7 mouse cellular contexts compared by ENCODE assay signal in the genomic region with DNA sequence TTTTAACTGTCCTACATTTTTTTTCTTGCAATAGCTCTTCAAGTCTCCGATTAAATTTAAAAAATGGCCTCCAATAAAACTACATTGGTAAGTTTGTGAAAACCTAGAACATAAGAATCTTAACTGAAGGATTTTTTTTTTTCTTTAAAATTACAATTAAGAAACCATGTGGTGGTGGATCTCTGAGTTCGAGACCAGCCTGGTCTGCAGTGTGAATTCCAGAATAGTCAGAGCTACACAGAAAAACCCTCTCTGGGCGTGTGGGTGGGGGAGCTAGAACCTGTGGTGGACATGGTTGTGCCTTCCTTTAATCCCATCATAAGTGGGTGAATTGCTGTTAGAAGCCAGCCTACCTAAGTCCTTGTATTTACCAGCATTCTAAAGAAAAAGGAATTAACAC. TPM values are rescaled to one million over a fixed set of nuclear protein-coding genes. Genes with fewer than 3 reads are reported as not detected.
DNase-seq lines count a peak whose midpoint lies in the region; ATAC-seq lines count a peak whose summit lies in the region.

No protein-coding gene starts in this region.

- no peaks in the 10 kb centered on the region for H3K27me3 ChIP-seq in neural tube, embryonic 11.5 days (ENCODE audit: control insufficient read depth, insufficient read depth, low read length)
- H3K27me3 ChIP-seq in forebrain, embryonic 10.5 days (ENCODE audit: poor library complexity, severe bottlenecking) = no peaks in the 10 kb centered on the region
- no peaks in the 10 kb centered on the region for H3K27me3 ChIP-seq in limb, embryonic 12.5 days
- no peaks in the 10 kb centered on the region for H3K27me3 ChIP-seq in stomach, embryonic 16.5 days (ENCODE audit: control insufficient read depth, insufficient read depth, low read length)

- no peaks in the 10 kb centered on the region for H3K9me3 ChIP-seq in neural tube, embryonic 11.5 days (ENCODE audit: control insufficient read depth, low read length)
- no peaks in the 10 kb centered on the region for H3K9me3 ChIP-seq in forebrain, embryonic 10.5 days
- H3K9me3 ChIP-seq in limb, embryonic 12.5 days = no peaks in the 10 kb centered on the region
- no peaks in the 10 kb centered on the region for H3K9me3 ChIP-seq in stomach, embryonic 16.5 days (replicated peaks; ENCODE audit: control insufficient read depth, low read length)

- no peak for DNase-seq in neural tube, embryonic 11.5 days (ENCODE audit: low spot score)
- no peak for DNase-seq in neural tube, embryonic 10.5 days (ENCODE audit: extremely low spot score, low spot score)
- no peak for DNase-seq in forebrain, embryonic 10.5 days (ENCODE audit: extremely low spot score, low spot score)
- no peak for DNase-seq in kidney, adult 11 months

- WGBS in neural tube, embryonic 11.5 days = 28% methylated on average over 3 of the region's 3 CpGs
- 33% methylated on average over 3 of the region's 3 CpGs for WGBS in forebrain, embryonic 10.5 days
- WGBS in limb, embryonic 12.5 days = 19% methylated on average over 3 of the region's 3 CpGs
- 9% methylated on average over 3 of the region's 3 CpGs for WGBS in stomach, embryonic 16.5 days

- H3K4me1 ChIP-seq in neural tube, embryonic 11.5 days (ENCODE audit: control insufficient read depth, insufficient read depth, low read length) = peaks cover 15% of the 10 kb centered on the region
- peaks cover 32% of the 10 kb centered on the region for H3K4me1 ChIP-seq in forebrain, embryonic 10.5 days
- peaks cover 17% of the 10 kb centered on the region for H3K4me1 ChIP-seq in limb, embryonic 12.5 days (replicated peaks)
- H3K4me1 ChIP-seq in stomach, embryonic 16.5 days (ENCODE audit: control insufficient read depth, insufficient read depth, low read length) = peaks cover 15% of the 10 kb centered on the region

- H3K36me3 ChIP-seq in neural tube, embryonic 11.5 days (ENCODE audit: control insufficient read depth, insufficient read depth, low read length) = peaks cover 9% of the 10 kb centered on the region; the same call in 1 of the 2 replicates
- peaks cover 67% of the 10 kb centered on the region for H3K36me3 ChIP-seq in forebrain, embryonic 10.5 days (replicated peaks)
- peaks cover 49% of the 10 kb centered on the region for H3K36me3 ChIP-seq in limb, embryonic 12.5 days
- peaks cover 18% of the 10 kb centered on the region; the same call in 1 of the 2 replicates for H3K36me3 ChIP-seq in stomach, embryonic 16.5 days (ENCODE audit: control insufficient read depth, insufficient read depth, low read length)

- H3K27ac ChIP-seq in neural tube, embryonic 11.5 days (ENCODE audit: low read depth, low read length) = no peak overlapping the region
- H3K27ac ChIP-seq in forebrain, embryonic 10.5 days = peak overlapping the region; percentile 100
- H3K27ac ChIP-seq in limb, embryonic 12.5 days = no peak overlapping the region
- no peak overlapping the region for H3K27ac ChIP-seq in stomach, embryonic 16.5 days (ENCODE audit: low read length)

- H3K4me2 ChIP-seq in neural tube, embryonic 11.5 days (ENCODE audit: low read depth) = peak overlapping the region; percentile 61
- H3K4me2 ChIP-seq in limb, embryonic 12.5 days = peak overlapping the region; percentile 74
- peak overlapping the region; percentile 69 for H3K4me2 ChIP-seq in stomach, embryonic 16.5 days (ENCODE audit: low read depth, low read length)

- ATAC-seq in neural tube, embryonic 11.5 days (ENCODE audit: insufficient read depth, low FRiP score, low TSS enrichment) = no peak
- no peak for ATAC-seq in limb, embryonic 12.5 days (ENCODE audit: insufficient number of reproducible peaks, insufficient read depth, low FRiP score, low TSS enrichment, low read depth)
- ATAC-seq in stomach, embryonic 16.5 days (ENCODE audit: insufficient read depth, low FRiP score) = no peak
- no peak for ATAC-seq in monocyte, adult 5-6 weeks (replicated peaks; ENCODE audit: insufficient number of reproducible peaks, low FRiP score, low TSS enrichment, poor library complexity, severe bottlenecking)

- H3K9ac ChIP-seq in neural tube, embryonic 11.5 days (ENCODE audit: low read length) = peak overlapping the region; percentile 35; the same call in 1 of the 2 replicates
- H3K9ac ChIP-seq in limb, embryonic 12.5 days (replicated peaks) = peak overlapping the region; percentile 64
- peak overlapping the region; percentile 66 for H3K9ac ChIP-seq in stomach, embryonic 16.5 days (ENCODE audit: low read length)

- H3K4me3 ChIP-seq in neural tube, embryonic 11.5 days (ENCODE audit: low read depth, low read length) = peak overlapping the region; percentile 99
- H3K4me3 ChIP-seq in forebrain, embryonic 10.5 days = peak overlapping the region; percentile 96
- peak overlapping the region; percentile 93 for H3K4me3 ChIP-seq in limb, embryonic 12.5 days (replicated peaks)
- peak overlapping the region; percentile 98 for H3K4me3 ChIP-seq in stomach, embryonic 16.5 days (replicated peaks; ENCODE audit: low read length)

RNA-seq across cellular contexts. Expression of gene Cbx3, which starts 1.6 kb away (rescaled TPM):
- 619 and 648 TPM in 2 replicates for polyA plus RNA-seq in neural tube, embryonic 11.5 days (2014; fragmentation: Nextera tagmentation; extraction: Ambion mirVana)
- polyA plus RNA-seq in forebrain, embryonic 10.5 days (2016; fragmentation: Nextera tagmentation; extraction: Ambion mirVana) = 627 and 704 TPM in 2 replicates
- polyA plus RNA-seq in limb, embryonic 12.5 days (2016; fragmentation: Nextera tagmentation; extraction: Ambion mirVana) = 622 TPM in 2 replicates
- 335 and 396 TPM in 2 replicates for polyA plus RNA-seq in stomach, embryonic 16.5 days (2015; fragmentation: Nextera tagmentation; extraction: Ambion mirVana)
- 92.1 to 154 TPM (median 139 TPM) in 3 replicates for total RNA-seq in monocyte, adult 5-6 weeks (2017)

RNA-seq across cellular contexts. Expression of gene Hnrnpa2b1, which starts 2.1 kb away (rescaled TPM):
- 1,446 and 1,608 TPM in 2 replicates for polyA plus RNA-seq in neural tube, embryonic 11.5 days (2014; fragmentation: Nextera tagmentation; extraction: Ambion mirVana)
- 2,609 and 2,780 TPM in 2 replicates for polyA plus RNA-seq in forebrain, embryonic 10.5 days (2016; fragmentation: Nextera tagmentation; extraction: Ambion mirVana)
- polyA plus RNA-seq in limb, embryonic 12.5 days (2016; fragmentation: Nextera tagmentation; extraction: Ambion mirVana) = 2,291 and 2,602 TPM in 2 replicates
- 1,433 and 1,504 TPM in 2 replicates for polyA plus RNA-seq in stomach, embryonic 16.5 days (2015; fragmentation: Nextera tagmentation; extraction: Ambion mirVana)
- total RNA-seq in monocyte, adult 5-6 weeks (2017) = 1,501 to 2,313 TPM (median 1,630 TPM) in 3 replicates

RNA-seq across cellular contexts. Expression of gene Nfe2l3, which starts 39.3 kb away (rescaled TPM):
- 0.44 and 1.7 TPM in 2 replicates for polyA plus RNA-seq in neural tube, embryonic 11.5 days (2014; fragmentation: Nextera tagmentation; extraction: Ambion mirVana)
- polyA plus RNA-seq in forebrain, embryonic 10.5 days (2016; fragmentation: Nextera tagmentation; extraction: Ambion mirVana) = 0.48 and 0.89 TPM in 2 replicates
- polyA plus RNA-seq in limb, embryonic 12.5 days (2016; fragmentation: Nextera tagmentation; extraction: Ambion mirVana) = 0.96 and 1.4 TPM in 2 replicates
- 7.0 and 7.4 TPM in 2 replicates for polyA plus RNA-seq in stomach, embryonic 16.5 days (2015; fragmentation: Nextera tagmentation; extraction: Ambion mirVana)
- 0.10 to 0.68 TPM in 2 of 3 replicates, not detected in the other for total RNA-seq in monocyte, adult 5-6 weeks (2017)

RNA-seq across cellular contexts. Expression of gene Snx10, which starts 51.9 kb away (rescaled TPM):
- polyA plus RNA-seq in neural tube, embryonic 11.5 days (2014; fragmentation: Nextera tagmentation; extraction: Ambion mirVana) = 33.2 and 40.0 TPM in 2 replicates
- 32.7 and 34.2 TPM in 2 replicates for polyA plus RNA-seq in forebrain, embryonic 10.5 days (2016; fragmentation: Nextera tagmentation; extraction: Ambion mirVana)
- polyA plus RNA-seq in limb, embryonic 12.5 days (2016; fragmentation: Nextera tagmentation; extraction: Ambion mirVana) = 15.3 and 17.3 TPM in 2 replicates
- 16.0 and 17.1 TPM in 2 replicates for polyA plus RNA-seq in stomach, embryonic 16.5 days (2015; fragmentation: Nextera tagmentation; extraction: Ambion mirVana)
- total RNA-seq in monocyte, adult 5-6 weeks (2017) = 79.7 to 97.3 TPM (median 87.0 TPM) in 3 replicates
